Mouse (Mus musculus): ENCODE measurements around the gene Svbp. TPM values are rescaled to one million over a fixed set of nuclear protein-coding genes. Genes with fewer than 3 reads are reported as not detected.

Svbp gene
- 54.8 and 61.3 TPM in 2 replicates for polyA plus RNA-seq (2015; fragmentation: Nextera tagmentation; extraction: Ambion mirVana)

DNA sequence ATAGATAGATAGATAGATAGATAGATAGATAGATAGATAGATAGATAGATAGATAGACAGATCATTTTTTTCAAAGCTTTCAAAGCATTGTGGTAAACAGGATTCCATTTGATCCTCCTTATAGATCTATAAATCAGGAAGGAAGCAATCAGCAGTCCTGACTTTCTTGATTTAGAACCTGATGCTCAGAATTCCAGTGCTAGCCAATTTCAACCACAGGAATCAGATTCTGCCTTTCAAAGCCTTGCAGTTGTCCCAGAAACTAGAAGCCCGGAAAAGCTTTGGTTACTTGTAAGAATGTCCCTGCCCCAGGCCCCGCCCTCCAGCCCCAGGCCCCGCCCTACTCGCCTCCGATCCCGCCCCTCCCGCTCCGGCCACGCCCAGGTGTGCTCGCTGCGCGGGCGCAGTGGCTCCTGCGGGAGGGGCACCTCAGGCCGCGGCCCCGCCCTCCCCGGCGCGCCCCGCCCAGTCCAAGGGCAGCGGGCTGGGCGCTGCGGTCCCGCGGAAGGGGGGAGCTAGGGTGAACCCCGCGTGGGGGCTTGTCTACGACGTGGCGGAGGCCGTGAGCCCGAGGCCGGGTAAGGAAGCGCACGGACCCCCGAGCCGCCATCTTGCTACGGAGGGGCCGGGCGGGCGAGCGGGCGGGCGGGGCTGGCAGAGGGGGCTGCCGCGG lies at the start of gene Svbp:
Svbp (plus strand) TSS at position 398 of the 673 bp plus-strand sequence.
- peak within 1 kb of the TSS; percentile 91 for H3K4me3 ChIP-seq (ENCODE audit: low read depth, low read length)
- ATAC-seq (peak; percentile 95), DNase-seq (peak; percentile 98)
- H3K9me3 ChIP-seq (ENCODE audit: low read length) = no peaks in the 10 kb centered on the region
- peaks cover 20% of the 10 kb centered on the region for H3K4me1 ChIP-seq (ENCODE audit: insufficient read depth)
- no peak for TF ChIP-seq EP300 (IDR thresholded peaks at IDR 0.05; ENCODE audit: low read depth)
- no peak for TF ChIP-seq CTCF (IDR thresholded peaks at IDR 0.05; ENCODE audit: low read depth)
- 4% methylated on average over 42 of the region's 47 CpGs for WGBS (ENCODE audit: insufficient replicate concordance)
- H3K4me2 ChIP-seq (ENCODE audit: low read depth, low read length) = peak within 1 kb of the TSS; percentile 71
- H3K36me3 ChIP-seq (replicated peaks; ENCODE audit: insufficient read depth, low read length) = no peaks in the 10 kb centered on the region
- H3K27me3 ChIP-seq (ENCODE audit: insufficient read depth, low read length) = no peaks in the 10 kb centered on the region
- H3K27ac ChIP-seq (ENCODE audit: low read depth) = peak within 1 kb of the TSS; percentile 75
- H3K9ac ChIP-seq (replicated peaks) = peak within 1 kb of the TSS; percentile 95

DNA sequence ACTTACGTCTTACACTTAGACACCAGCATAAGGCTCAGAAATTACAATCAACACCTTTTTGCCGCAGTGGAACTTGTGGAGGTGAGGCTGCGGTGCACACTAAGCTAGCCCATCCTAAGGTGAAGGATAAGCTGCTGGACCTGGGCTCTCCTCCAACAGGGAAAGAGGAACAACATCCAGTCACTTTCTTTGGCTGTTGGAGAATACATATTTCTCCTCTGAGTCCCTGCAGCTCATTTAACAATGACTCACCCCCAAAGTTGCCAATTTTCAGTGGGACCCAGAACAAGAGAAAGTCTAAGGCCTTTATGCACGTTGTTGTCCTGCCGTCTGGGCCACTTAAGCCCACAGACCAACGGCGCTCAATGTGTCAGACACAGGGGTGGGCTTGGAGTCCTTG lies 48.3 kb upstream of the Svbp start:
- ATAC-seq (no peak), DNase-seq (no peak)
- Histone ChIP-seq H3K36me3 (replicated peaks; ENCODE audit: insufficient read depth, low read length) (no peaks in the 10 kb centered on the region), H3K9ac (replicated peaks) (no peak overlapping the region), H3K4me1 (ENCODE audit: insufficient read depth) (no peaks in the 10 kb centered on the region), H3K4me3 (ENCODE audit: low read depth, low read length) (no peak overlapping the region), H3K4me2 (ENCODE audit: low read depth, low read length) (no peak overlapping the region), H3K27me3 (ENCODE audit: insufficient read depth, low read length) (no peaks in the 10 kb centered on the region), H3K9me3 (ENCODE audit: low read length) (no peaks in the 10 kb centered on the region), H3K27ac (ENCODE audit: low read depth) (no peak overlapping the region)
- TF ChIP-seq EP300 (IDR thresholded peaks at IDR 0.05; ENCODE audit: low read depth) (no peak), CTCF (IDR thresholded peaks at IDR 0.05; ENCODE audit: low read depth) (no peak)
- WGBS (ENCODE audit: insufficient replicate concordance) = 86% methylated on average over 7 of the region's 7 CpGs

DNA sequence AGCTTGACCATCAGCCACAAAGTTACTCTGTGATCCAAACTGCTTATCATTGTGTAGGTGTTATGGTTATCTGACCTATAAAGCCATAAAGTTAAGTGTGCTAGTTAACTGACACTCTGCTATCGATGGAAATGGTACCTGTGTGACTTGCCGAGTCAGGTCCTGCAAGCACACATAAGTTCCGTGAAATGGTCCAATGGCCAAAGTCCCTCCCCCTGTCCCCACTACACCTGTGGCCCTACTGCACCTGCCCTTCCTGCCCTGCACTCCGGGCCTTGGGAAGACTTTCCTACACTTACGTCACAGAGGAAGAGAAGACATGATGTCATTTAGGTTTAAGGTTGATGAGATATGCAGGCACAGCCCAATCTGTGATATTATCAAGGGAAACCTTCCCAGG lies 47.8 kb upstream of the Svbp start:
- no peaks in the 10 kb centered on the region for H3K4me1 ChIP-seq (ENCODE audit: insufficient read depth)
- no peaks in the 10 kb centered on the region for H3K36me3 ChIP-seq (replicated peaks; ENCODE audit: insufficient read depth, low read length)
- no peak overlapping the region for H3K9ac ChIP-seq (replicated peaks)
- DNase-seq = no peak
- H3K4me2 ChIP-seq (ENCODE audit: low read depth, low read length) = no peak overlapping the region
- ATAC-seq = no peak
- no peaks in the 10 kb centered on the region for H3K27me3 ChIP-seq (ENCODE audit: insufficient read depth, low read length)
- H3K4me3 ChIP-seq (ENCODE audit: low read depth, low read length) = no peak overlapping the region
- H3K9me3 ChIP-seq (ENCODE audit: low read length) = no peaks in the 10 kb centered on the region
- TF ChIP-seq CTCF (IDR thresholded peaks at IDR 0.05; ENCODE audit: low read depth) (no peak), EP300 (IDR thresholded peaks at IDR 0.05; ENCODE audit: low read depth) (no peak)
- no peak overlapping the region for H3K27ac ChIP-seq (ENCODE audit: low read depth)
- 73% methylated on average over 5 of the region's 5 CpGs for WGBS (ENCODE audit: insufficient replicate concordance)

DNA sequence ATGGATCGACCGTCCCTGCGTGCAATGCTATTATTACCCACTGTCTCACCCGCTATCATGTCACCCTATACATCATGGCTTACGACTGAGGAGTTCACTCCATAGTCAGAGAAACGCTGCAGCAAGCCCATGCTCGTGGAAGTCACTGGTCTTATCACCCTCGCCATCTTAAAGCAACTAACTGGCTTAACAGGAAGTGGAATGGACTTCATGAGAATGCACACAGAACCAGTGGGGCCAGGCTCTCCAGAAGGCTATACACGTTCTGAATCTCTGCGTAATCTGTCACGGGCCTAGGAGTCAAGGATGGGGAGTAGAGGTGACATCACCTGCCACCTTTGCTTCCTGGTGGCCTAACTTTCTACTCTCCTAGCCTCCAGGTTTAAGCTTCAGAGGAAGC lies 46.4 kb upstream of the Svbp start:
- no peak for ATAC-seq
- WGBS (ENCODE audit: insufficient replicate concordance) = 75% methylated on average over 11 of the region's 11 CpGs

DNA sequence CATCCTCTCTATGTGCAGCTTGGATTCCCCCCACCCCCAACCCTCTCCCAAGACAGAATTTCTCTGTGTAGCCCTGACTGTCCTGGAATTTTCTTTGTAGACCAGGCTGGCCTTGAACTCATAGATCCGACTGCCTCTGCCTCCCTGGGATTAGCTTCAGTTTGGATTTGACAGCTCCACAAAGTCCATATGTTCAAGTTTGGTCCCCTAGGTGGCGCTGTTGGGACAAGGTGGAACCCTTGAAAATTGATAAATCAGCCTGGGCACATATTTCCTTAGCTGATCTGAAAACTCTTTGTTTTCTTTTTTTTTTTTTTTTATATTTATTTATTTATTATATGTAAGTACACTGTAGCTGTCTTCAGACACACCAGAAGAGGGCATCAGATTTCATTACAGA lies 37.9 kb upstream of the Svbp start:
- Histone ChIP-seq H3K36me3 (replicated peaks; ENCODE audit: insufficient read depth, low read length) (no peaks in the 10 kb centered on the region), H3K9me3 (ENCODE audit: low read length) (no peaks in the 10 kb centered on the region), H3K27ac (ENCODE audit: low read depth) (no peak overlapping the region), H3K9ac (replicated peaks) (no peak overlapping the region), H3K4me2 (ENCODE audit: low read depth, low read length) (no peak overlapping the region), H3K4me3 (ENCODE audit: low read depth, low read length) (no peak overlapping the region), H3K27me3 (ENCODE audit: insufficient read depth, low read length) (no peaks in the 10 kb centered on the region), H3K4me1 (ENCODE audit: insufficient read depth) (no peaks in the 10 kb centered on the region)
- WGBS (ENCODE audit: insufficient replicate concordance) = 25% methylated on average over 2 of the region's 2 CpGs
- TF ChIP-seq CTCF (IDR thresholded peaks at IDR 0.05; ENCODE audit: low read depth) = peak; percentile 78
- TF ChIP-seq EP300 (IDR thresholded peaks at IDR 0.05; ENCODE audit: low read depth) = no peak
- DNase-seq = peak; percentile 79
- no peak for ATAC-seq

More for the DNA sequence above, 46.4 kb upstream of the Svbp start:
- Histone ChIP-seq H3K36me3 (replicated peaks; ENCODE audit: insufficient read depth, low read length) (no peaks in the 10 kb centered on the region), H3K4me1 (ENCODE audit: insufficient read depth) (no peaks in the 10 kb centered on the region), H3K27me3 (ENCODE audit: insufficient read depth, low read length) (no peaks in the 10 kb centered on the region), H3K4me2 (ENCODE audit: low read depth, low read length) (no peak overlapping the region), H3K4me3 (ENCODE audit: low read depth, low read length) (no peak overlapping the region), H3K27ac (ENCODE audit: low read depth) (no peak overlapping the region), H3K9me3 (ENCODE audit: low read length) (no peaks in the 10 kb centered on the region), H3K9ac (replicated peaks) (no peak overlapping the region)
- no peak for TF ChIP-seq CTCF (IDR thresholded peaks at IDR 0.05; ENCODE audit: low read depth)
- no peak for TF ChIP-seq EP300 (IDR thresholded peaks at IDR 0.05; ENCODE audit: low read depth)
- DNase-seq = no peak

DNA sequence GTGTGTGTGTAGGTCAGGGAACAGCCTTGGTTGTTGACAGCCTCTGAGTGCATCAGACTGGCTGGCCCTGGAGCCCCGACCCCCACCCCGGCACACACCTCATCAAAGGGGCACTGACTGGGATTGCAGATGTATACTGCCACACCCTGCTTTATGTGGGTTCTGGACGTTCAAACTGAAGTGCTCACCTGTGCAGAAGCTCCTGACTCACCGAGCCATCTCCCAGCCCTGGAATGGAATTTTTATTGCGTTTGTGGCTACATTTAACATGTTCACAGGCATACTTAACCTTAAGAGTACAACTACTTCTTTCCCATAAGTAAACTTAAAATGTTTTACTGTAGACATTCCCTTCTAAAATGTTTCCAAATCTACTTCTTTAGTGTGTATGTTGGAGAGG lies 37.2 kb upstream of the Svbp start:
- TF ChIP-seq EP300 (IDR thresholded peaks at IDR 0.05; ENCODE audit: low read depth) (no peak), CTCF (IDR thresholded peaks at IDR 0.05; ENCODE audit: low read depth) (no peak)
- Histone ChIP-seq H3K27ac (ENCODE audit: low read depth) (no peak overlapping the region), H3K9ac (replicated peaks) (no peak overlapping the region), H3K4me2 (ENCODE audit: low read depth, low read length) (no peak overlapping the region), H3K4me3 (ENCODE audit: low read depth, low read length) (no peak overlapping the region), H3K36me3 (replicated peaks; ENCODE audit: insufficient read depth, low read length) (no peaks in the 10 kb centered on the region), H3K4me1 (ENCODE audit: insufficient read depth) (no peaks in the 10 kb centered on the region), H3K27me3 (ENCODE audit: insufficient read depth, low read length) (no peaks in the 10 kb centered on the region), H3K9me3 (ENCODE audit: low read length) (no peaks in the 10 kb centered on the region)
- WGBS (ENCODE audit: insufficient replicate concordance) = 81% methylated on average over 5 of the region's 5 CpGs
- DNase-seq = no peak
- ATAC-seq = no peak

All from liver, postnatal 0 days (tissue).